Mouse (Mus musculus): ENCODE results near the gene Ppargc1a. TPM values are rescaled to one million over a fixed set of nuclear protein-coding genes. Genes with fewer than 3 reads are reported as not detected.

Gene Ppargc1a
- polyA plus RNA-seq, 1 experiment from 2014 or later = 6.1 TPM

DNA sequence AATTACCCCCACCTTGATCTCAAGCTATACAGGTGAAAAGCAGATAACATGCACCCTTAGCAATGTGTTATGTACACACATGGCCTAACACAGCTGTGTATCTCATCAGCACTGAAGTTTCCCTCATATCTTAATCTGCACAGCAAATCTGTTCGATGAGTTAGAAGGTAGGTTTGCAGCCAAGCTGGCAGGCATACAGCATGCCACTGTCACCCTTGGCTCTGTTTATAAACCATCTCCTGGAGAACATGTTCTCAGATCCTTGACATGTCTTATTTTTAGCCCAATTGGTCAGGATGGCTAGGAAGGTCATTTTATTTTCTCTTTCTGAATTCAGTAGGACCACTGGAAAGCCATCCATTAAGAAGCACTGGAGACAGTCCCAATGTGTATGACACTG is 36.2 kb downstream of the Ppargc1a start:
- no peaks in the 10 kb centered on the region for H3K36me3 ChIP-seq (ENCODE audit: control insufficient read depth, insufficient read depth, low read length)
- no peaks in the 10 kb centered on the region for H3K9me3 ChIP-seq (replicated peaks; ENCODE audit: control insufficient read depth, low read length)
- WGBS = 68% methylated on average over 1 of the region's 1 CpGs
- no peak overlapping the region for H3K4me3 ChIP-seq (replicated peaks; ENCODE audit: low read length)
- no peak overlapping the region for H3K9ac ChIP-seq (ENCODE audit: low read length)
- no peak for ATAC-seq (ENCODE audit: insufficient read depth, low FRiP score)
- no peak overlapping the region for H3K4me2 ChIP-seq (ENCODE audit: low read depth, low read length)
- H3K27ac ChIP-seq (ENCODE audit: low read length) = no peak overlapping the region
- no peaks in the 10 kb centered on the region for H3K4me1 ChIP-seq (ENCODE audit: control insufficient read depth, insufficient read depth, low read length)
- H3K27me3 ChIP-seq (ENCODE audit: control insufficient read depth, insufficient read depth, low read length) = no peaks in the 10 kb centered on the region

DNA sequence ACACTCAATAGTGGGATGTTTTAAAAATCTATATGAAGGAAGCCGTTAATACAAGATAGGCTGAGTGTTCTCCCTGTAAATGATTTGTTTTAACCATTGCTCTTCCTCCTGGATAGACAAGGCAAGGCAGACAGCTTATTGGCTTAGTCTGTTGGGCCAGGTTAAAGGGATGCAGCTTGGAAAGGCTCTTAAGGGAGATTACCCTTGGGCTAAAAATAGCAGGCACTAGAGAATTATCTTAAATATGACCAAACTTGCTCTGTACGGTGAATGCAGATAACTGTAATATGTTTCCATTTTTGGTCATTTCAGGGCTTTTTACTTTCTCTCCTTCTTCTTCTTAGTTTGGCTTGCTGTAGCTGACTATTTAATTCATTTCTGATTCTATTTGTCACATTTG is 38.1 kb downstream of the Ppargc1a start:
- Histone ChIP-seq H3K4me1 (ENCODE audit: control insufficient read depth, insufficient read depth, low read length) (no peaks in the 10 kb centered on the region), H3K9ac (ENCODE audit: low read length) (no peak overlapping the region), H3K4me2 (ENCODE audit: low read depth, low read length) (no peak overlapping the region), H3K27me3 (ENCODE audit: control insufficient read depth, insufficient read depth, low read length) (no peaks in the 10 kb centered on the region), H3K4me3 (replicated peaks; ENCODE audit: low read length) (no peak overlapping the region), H3K27ac (ENCODE audit: low read length) (no peak overlapping the region), H3K9me3 (replicated peaks; ENCODE audit: control insufficient read depth, low read length) (no peaks in the 10 kb centered on the region), H3K36me3 (ENCODE audit: control insufficient read depth, insufficient read depth, low read length) (no peaks in the 10 kb centered on the region)
- 47% methylated on average over 2 of the region's 2 CpGs for WGBS
- no peak for ATAC-seq (ENCODE audit: insufficient read depth, low FRiP score)

DNA sequence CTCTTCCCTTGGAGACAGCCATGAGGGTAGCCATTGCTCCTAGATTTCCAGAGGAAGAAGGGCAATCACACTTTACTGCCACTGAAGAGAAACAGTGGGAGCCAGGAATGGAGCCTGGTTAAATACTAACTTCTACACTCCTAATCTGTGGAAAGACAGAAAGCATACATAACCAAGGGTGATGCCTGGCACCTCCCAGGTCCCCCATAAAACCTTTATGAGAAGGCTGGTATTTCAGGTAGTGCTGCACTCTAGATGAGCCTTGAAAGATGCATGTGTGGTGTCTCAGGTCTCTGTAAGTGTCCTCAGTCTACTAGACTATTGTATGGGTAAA is 39.4 kb downstream of the Ppargc1a start:
- H3K36me3 ChIP-seq (ENCODE audit: control insufficient read depth, insufficient read depth, low read length) = no peaks in the 10 kb centered on the region
- ATAC-seq (ENCODE audit: insufficient read depth, low FRiP score) = no peak
- H3K27ac ChIP-seq (ENCODE audit: low read length) = no peak overlapping the region
- H3K9ac ChIP-seq (ENCODE audit: low read length) = no peak overlapping the region
- H3K27me3 ChIP-seq (ENCODE audit: control insufficient read depth, insufficient read depth, low read length) = no peaks in the 10 kb centered on the region
- H3K9me3 ChIP-seq (replicated peaks; ENCODE audit: control insufficient read depth, low read length) = no peaks in the 10 kb centered on the region
- H3K4me2 ChIP-seq (ENCODE audit: low read depth, low read length) = no peak overlapping the region
- no peak overlapping the region for H3K4me3 ChIP-seq (replicated peaks; ENCODE audit: low read length)
- H3K4me1 ChIP-seq (ENCODE audit: control insufficient read depth, insufficient read depth, low read length) = no peaks in the 10 kb centered on the region

DNA sequence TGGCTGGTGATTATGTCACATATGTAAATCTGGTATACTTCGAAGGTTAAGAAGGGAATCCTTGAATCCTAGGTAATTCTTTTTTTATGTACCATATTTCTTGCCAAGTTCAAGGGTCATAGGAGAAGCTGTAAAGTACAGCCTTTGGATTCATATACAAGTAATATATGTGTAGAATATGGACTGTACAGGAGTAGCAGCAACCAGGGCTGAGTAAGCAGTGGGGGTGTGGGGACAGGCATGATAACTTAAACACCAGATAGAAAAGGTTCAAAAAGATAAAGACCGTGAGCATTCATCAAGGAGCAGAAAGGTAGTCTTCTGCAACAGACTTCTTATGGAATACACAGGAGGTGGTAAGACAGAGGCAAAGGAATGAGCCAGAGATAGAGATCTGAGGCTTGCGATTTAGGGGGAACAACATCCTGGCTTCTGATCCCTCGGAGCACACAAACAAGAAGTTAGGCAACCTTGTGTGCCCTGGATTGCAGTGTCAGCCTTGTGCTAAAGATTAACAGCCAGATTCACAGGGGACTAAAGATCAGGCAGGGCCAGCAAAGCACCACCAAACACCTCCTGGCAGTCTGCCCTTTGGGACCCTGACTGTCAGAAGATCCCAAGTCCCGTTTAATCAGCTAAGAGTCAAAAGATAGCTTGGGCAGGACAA is 39.9 kb downstream of the Ppargc1a start:
- H3K36me3 ChIP-seq (ENCODE audit: control insufficient read depth, insufficient read depth, low read length) = no peaks in the 10 kb centered on the region
- no peak for ATAC-seq (ENCODE audit: insufficient read depth, low FRiP score)
- H3K4me2 ChIP-seq (ENCODE audit: low read depth, low read length) = no peak overlapping the region
- H3K27me3 ChIP-seq (ENCODE audit: control insufficient read depth, insufficient read depth, low read length) = no peaks in the 10 kb centered on the region
- no peak overlapping the region for H3K4me3 ChIP-seq (replicated peaks; ENCODE audit: low read length)
- 72% methylated on average over 5 of the region's 5 CpGs for WGBS
- no peaks in the 10 kb centered on the region for H3K9me3 ChIP-seq (replicated peaks; ENCODE audit: control insufficient read depth, low read length)
- H3K4me1 ChIP-seq (ENCODE audit: control insufficient read depth, insufficient read depth, low read length) = no peaks in the 10 kb centered on the region
- no peak overlapping the region for H3K9ac ChIP-seq (ENCODE audit: low read length)
- no peak overlapping the region for H3K27ac ChIP-seq (ENCODE audit: low read length)

DNA sequence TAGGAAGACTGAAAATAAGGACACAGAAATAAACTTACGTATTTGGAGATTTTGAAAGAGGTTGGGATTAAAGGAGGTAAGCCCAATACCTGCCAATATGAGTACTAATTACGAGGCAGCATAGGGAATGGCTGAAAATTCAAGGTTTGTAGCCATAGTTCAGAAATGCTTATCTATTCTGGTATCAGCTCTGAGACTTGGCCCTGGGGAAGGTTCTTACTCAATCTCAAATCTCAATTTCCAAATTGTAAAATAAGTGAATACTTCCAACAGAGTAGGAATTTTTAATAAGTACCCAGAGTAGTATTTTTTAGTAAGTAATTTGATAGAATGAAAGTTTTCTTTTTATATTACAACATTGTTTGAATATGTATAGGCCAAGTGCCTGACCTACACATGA is 41.7 kb downstream of the Ppargc1a start:
- no peak for ATAC-seq (ENCODE audit: insufficient read depth, low FRiP score)
- H3K9ac ChIP-seq (ENCODE audit: low read length) = no peak overlapping the region
- no peak overlapping the region for H3K4me3 ChIP-seq (replicated peaks; ENCODE audit: low read length)
- no peaks in the 10 kb centered on the region for H3K36me3 ChIP-seq (ENCODE audit: control insufficient read depth, insufficient read depth, low read length)
- WGBS = 93% methylated on average over 2 of the region's 2 CpGs
- H3K4me1 ChIP-seq (ENCODE audit: control insufficient read depth, insufficient read depth, low read length) = no peaks in the 10 kb centered on the region
- H3K4me2 ChIP-seq (ENCODE audit: low read depth, low read length) = no peak overlapping the region
- no peak overlapping the region for H3K27ac ChIP-seq (ENCODE audit: low read length)
- no peaks in the 10 kb centered on the region for H3K9me3 ChIP-seq (replicated peaks; ENCODE audit: control insufficient read depth, low read length)
- no peaks in the 10 kb centered on the region for H3K27me3 ChIP-seq (ENCODE audit: control insufficient read depth, insufficient read depth, low read length)

DNA sequence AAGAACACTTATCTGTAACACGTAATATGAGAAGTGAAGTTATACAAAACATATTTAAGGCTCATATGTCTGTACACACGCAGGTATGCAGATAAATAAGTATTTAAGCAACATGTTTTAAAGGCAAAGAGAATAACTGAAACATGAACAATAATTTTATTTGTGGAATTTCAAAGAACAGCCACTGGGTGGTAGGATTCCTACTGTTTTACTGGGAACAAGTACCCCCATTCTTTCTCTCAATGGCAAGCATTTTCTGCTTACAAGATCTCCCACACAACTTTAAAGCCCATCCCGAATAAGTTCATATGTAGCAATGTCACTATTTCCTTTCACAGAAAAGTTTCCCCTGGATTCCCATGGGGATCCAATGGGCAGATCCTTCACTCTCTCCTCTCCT is 46.7 kb downstream of the Ppargc1a start:
- no peak overlapping the region for H3K27ac ChIP-seq (ENCODE audit: low read length)
- no peaks in the 10 kb centered on the region for H3K9me3 ChIP-seq (replicated peaks; ENCODE audit: control insufficient read depth, low read length)
- H3K9ac ChIP-seq (ENCODE audit: low read length) = no peak overlapping the region
- WGBS = 70% methylated on average over 3 of the region's 3 CpGs
- no peak for ATAC-seq (ENCODE audit: insufficient read depth, low FRiP score)
- H3K27me3 ChIP-seq (ENCODE audit: control insufficient read depth, insufficient read depth, low read length) = no peaks in the 10 kb centered on the region
- no peaks in the 10 kb centered on the region for H3K36me3 ChIP-seq (ENCODE audit: control insufficient read depth, insufficient read depth, low read length)
- H3K4me2 ChIP-seq (ENCODE audit: low read depth, low read length) = no peak overlapping the region
- H3K4me3 ChIP-seq (replicated peaks; ENCODE audit: low read length) = no peak overlapping the region
- H3K4me1 ChIP-seq (ENCODE audit: control insufficient read depth, insufficient read depth, low read length) = no peaks in the 10 kb centered on the region

DNA sequence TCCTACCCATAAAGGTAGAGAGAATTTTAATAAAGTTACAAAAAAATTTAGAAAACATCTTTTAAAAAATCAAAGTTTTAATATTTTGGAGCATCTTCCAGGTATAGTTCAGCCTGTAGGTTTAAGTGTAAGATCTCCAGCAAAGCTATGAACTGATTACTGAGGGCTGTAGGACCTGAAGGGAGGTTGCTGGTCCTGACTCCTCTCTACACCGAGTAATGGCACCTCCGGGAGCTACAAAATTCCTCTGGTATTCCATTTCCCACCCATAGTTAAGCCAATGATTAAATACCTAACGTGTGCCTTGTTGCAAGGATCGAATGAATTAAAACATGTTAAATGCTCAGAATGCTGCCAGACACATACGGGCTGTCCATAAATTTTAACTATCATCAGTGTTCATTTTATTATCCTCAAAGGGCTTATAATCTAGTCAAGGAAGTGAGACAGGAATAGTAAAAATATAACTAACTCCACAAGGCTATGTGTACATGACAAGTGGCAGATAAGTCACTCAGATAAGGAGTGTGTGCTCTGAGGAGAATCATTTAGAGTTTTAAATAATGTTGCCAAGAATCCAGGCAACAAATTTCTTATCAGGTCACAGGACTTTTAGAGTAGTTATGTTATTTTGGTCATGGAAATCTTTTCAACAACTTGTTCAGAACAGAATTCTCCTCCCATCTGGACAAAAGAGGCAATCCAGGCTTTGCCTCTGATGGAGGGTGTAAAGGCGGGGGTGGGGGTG is 49.9 kb downstream of the Ppargc1a start:
- H3K36me3 ChIP-seq (ENCODE audit: control insufficient read depth, insufficient read depth, low read length) = no peaks in the 10 kb centered on the region
- H3K4me1 ChIP-seq (ENCODE audit: control insufficient read depth, insufficient read depth, low read length) = no peaks in the 10 kb centered on the region
- no peak overlapping the region for H3K27ac ChIP-seq (ENCODE audit: low read length)
- no peak overlapping the region for H3K4me2 ChIP-seq (ENCODE audit: low read depth, low read length)
- 77% methylated on average over 6 of the region's 6 CpGs for WGBS
- no peak overlapping the region for H3K9ac ChIP-seq (ENCODE audit: low read length)
- H3K4me3 ChIP-seq (replicated peaks; ENCODE audit: low read length) = no peak overlapping the region
- no peaks in the 10 kb centered on the region for H3K27me3 ChIP-seq (ENCODE audit: control insufficient read depth, insufficient read depth, low read length)
- no peaks in the 10 kb centered on the region for H3K9me3 ChIP-seq (replicated peaks; ENCODE audit: control insufficient read depth, low read length)
- ATAC-seq (ENCODE audit: insufficient read depth, low FRiP score) = no peak

DNA sequence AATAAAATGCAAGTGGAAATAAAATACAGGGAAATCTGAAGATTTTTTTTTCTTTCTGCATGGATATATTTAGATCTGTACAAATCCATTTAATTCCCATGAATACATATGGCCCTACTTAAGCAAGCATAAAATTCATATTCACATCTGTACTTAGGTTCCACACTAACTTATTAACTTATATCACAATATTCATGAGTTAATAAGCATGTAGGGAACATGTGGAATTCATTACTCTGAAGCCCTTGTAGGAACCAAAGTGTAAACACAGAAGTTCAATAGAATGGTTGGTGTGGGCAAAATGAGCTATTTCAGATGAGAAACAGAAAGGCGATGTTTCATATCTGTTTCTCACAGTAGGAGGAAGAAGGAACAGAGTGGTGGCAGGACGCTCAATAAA is 62.9 kb downstream of the Ppargc1a start:
- Histone ChIP-seq H3K4me1 (ENCODE audit: control insufficient read depth, insufficient read depth, low read length) (no peaks in the 10 kb centered on the region), H3K27ac (ENCODE audit: low read length) (no peak overlapping the region), H3K27me3 (ENCODE audit: control insufficient read depth, insufficient read depth, low read length) (no peaks in the 10 kb centered on the region), H3K9me3 (replicated peaks; ENCODE audit: control insufficient read depth, low read length) (no peaks in the 10 kb centered on the region), H3K9ac (ENCODE audit: low read length) (no peak overlapping the region), H3K4me3 (replicated peaks; ENCODE audit: low read length) (no peak overlapping the region), H3K36me3 (ENCODE audit: control insufficient read depth, insufficient read depth, low read length) (no peaks in the 10 kb centered on the region), H3K4me2 (ENCODE audit: low read depth, low read length) (no peak overlapping the region)
- 85% methylated on average over 2 of the region's 2 CpGs for WGBS
- ATAC-seq (ENCODE audit: insufficient read depth, low FRiP score) = no peak

DNA sequence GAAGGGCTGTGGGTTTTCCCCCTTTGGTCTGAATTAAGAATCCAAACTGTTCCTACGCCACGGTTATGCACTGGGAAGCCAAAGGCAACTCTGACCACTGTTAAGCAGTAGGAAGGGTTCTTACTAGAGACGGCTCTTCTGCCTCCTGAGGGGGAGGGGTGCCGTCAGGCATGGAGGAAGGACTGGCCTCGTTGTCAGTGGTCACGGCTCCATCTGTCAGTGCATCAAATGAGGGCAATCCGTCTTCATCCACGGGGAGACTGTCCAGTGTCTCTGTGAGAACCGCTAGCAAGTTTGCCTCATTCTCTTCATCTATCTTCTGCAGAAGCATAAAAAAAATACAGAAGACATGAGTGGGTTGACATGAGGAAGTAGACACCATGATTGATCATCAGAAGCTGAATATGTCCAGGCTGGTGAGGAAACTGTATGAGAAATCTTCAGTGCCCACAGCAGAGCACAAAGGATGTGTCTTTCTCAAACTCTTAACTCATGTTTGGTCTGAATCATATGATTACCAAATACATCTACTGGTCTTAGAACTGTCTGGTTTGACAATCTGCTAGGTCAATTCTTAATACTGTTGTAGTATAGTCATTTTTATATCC is 69.5 kb downstream of the Ppargc1a start:
- Histone ChIP-seq H3K36me3 (ENCODE audit: control insufficient read depth, insufficient read depth, low read length) (no peaks in the 10 kb centered on the region), H3K27ac (ENCODE audit: low read length) (no peak overlapping the region), H3K4me3 (replicated peaks; ENCODE audit: low read length) (no peak overlapping the region), H3K9ac (ENCODE audit: low read length) (no peak overlapping the region), H3K27me3 (ENCODE audit: control insufficient read depth, insufficient read depth, low read length) (no peaks in the 10 kb centered on the region), H3K4me1 (ENCODE audit: control insufficient read depth, insufficient read depth, low read length) (no peaks in the 10 kb centered on the region), H3K4me2 (ENCODE audit: low read depth, low read length) (no peak overlapping the region), H3K9me3 (replicated peaks; ENCODE audit: control insufficient read depth, low read length) (no peaks in the 10 kb centered on the region)
- 38% methylated on average over 9 of the region's 9 CpGs for WGBS
- ATAC-seq (ENCODE audit: insufficient read depth, low FRiP score) = no peak

Data from stomach, embryonic 16.5 days (tissue).